Mouse (Mus musculus) neural tube, embryonic 15.5 days (tissue): ENCODE results near the gene Fam213b. TPM values are rescaled to one million over a fixed set of nuclear protein-coding genes. Genes with fewer than 3 reads are reported as not detected.

ENCODE experiments used
- ATAC-seq: fragments of 200-750 bp; cut with Nextera tagmentation; 2 replicates; pipeline ENCODE4 v1.8.0; 2017; ENCODE audit warnings: mild to moderate bottlenecking, moderate TSS enrichment, moderate library complexity; ENCODE audit not compliant: low FRiP score
- H3K27ac ChIP-seq: fragments of 300-500 bp; sonication (generic); replicated peaks from 2 replicates; pipeline ENCODE4 v1.5.1; 2015; ENCODE audit warnings: mild to moderate bottlenecking, inconsistent platforms
- H3K27me3 ChIP-seq: fragments of 300-500 bp; sonication (generic); replicated peaks from 2 replicates; pipeline ENCODE4 v1.6.1; 2015; ENCODE audit warnings: inconsistent platforms
- H3K36me3 ChIP-seq: fragments of 300-500 bp; sonication (generic); 2 replicates; pipeline ENCODE4 v1.6.1; 2015; ENCODE audit warnings: inconsistent platforms
- H3K4me1 ChIP-seq: fragments of 300-500 bp; sonication (generic); 2 replicates; pipeline ENCODE4 v1.6.1; 2015; ENCODE audit warnings: inconsistent platforms
- H3K4me2 ChIP-seq: fragments of 300-500 bp; sonication (generic); 2 replicates; pipeline ENCODE4 v1.6.1; 2015; ENCODE audit warnings: inconsistent platforms, mild to moderate bottlenecking, moderate library complexity
- H3K4me3 ChIP-seq: fragments of 300-500 bp; sonication (generic); replicated peaks from 2 replicates; pipeline ENCODE4 v1.5.1; 2015; ENCODE audit warnings: mild to moderate bottlenecking, inconsistent platforms
- H3K9ac ChIP-seq: fragments of 300-500 bp; sonication (generic); replicated peaks from 2 replicates; pipeline ENCODE4 v1.6.1; 2015; ENCODE audit warnings: mild to moderate bottlenecking, inconsistent platforms
- H3K9me3 ChIP-seq: fragments of 300-500 bp; sonication (generic); replicated peaks from 2 replicates; pipeline ENCODE4 v1.6.1; 2016; ENCODE audit warnings: inconsistent platforms
- WGBS: fragments of 180-500 bp; shearing (Covaris S2); methylation state at CpG from one replicate; pipeline ENCODE4 v1.1.7; 2015; ENCODE audit warnings: mixed read lengths; 5-methylcytosine and 5-hydroxymethylcytosine counted together
- polyA plus RNA-seq: library from polyadenylated mRNA; unstranded; fragments of >200 nt; fragmentation: Nextera tagmentation; extraction: Ambion mirVana; gene quantifications from 2 replicates; pipeline ENCODE4 v1.2.1, GENCODE M21; 2015

Fam213b gene
- polyA plus RNA-seq, 1 experiment from 2014 or later, result 68.2 TPM

DNA sequence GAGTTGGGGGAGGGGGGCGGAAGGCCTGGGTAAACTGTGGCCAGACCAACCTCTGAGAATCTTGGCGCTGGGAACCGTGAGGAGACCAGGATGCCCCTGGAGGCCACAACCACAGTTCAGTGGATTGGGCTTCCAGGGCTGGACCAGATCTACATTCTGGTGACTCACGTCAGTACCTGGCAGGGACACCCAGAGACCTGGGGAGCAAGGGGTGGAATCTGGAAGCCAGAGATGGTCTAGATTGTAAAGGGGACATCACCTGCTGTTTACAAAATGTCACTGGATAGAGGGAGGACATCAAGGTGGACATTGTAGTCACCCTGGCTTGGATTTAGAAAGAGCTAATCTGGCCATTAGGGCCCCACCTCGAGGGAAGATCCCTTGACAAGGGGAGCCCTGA is 3.4 kb downstream of the Fam213b start:
- Histone ChIP-seq H3K4me3 (no peak overlapping the region), H3K9me3 (no peaks in the 10 kb centered on the region), H3K27ac (no peak overlapping the region), H3K36me3 (no peaks in the 10 kb centered on the region), H3K9ac (no peak overlapping the region), H3K27me3 (no peaks in the 10 kb centered on the region), H3K4me2 (no peak overlapping the region), H3K4me1 (peaks cover 32% of the 10 kb centered on the region)
- 79% methylated on average over 5 of the region's 5 CpGs for WGBS
- ATAC-seq, result no peak

DNA sequence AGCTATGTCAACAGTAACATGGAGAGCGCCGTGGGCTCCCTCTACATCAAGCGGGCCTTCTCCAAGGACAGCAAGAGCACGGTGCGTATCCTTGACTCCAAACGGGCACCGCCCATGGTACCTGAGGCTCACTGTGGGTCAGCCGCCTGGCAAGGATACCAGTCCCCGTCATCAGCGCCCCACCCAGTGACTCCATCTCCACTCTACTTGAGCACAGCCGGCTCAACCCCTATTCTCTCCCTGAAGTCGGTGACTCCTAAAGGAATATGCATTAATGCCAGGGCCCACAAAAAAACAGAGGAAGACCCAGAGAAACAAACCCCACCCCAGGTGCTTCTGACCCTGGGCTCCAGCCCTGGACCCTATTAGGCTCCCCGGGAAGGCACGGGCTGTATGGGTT is 8.0 kb downstream of the Fam213b start:
- no peaks in the 10 kb centered on the region for H3K27me3 ChIP-seq
- H3K4me3 ChIP-seq, result no peak overlapping the region
- H3K36me3 ChIP-seq, result no peaks in the 10 kb centered on the region
- no peaks in the 10 kb centered on the region for H3K4me1 ChIP-seq
- ATAC-seq, result no peak
- no peak overlapping the region for H3K4me2 ChIP-seq
- no peak overlapping the region for H3K9ac ChIP-seq
- 91% methylated on average over 14 of the region's 14 CpGs for WGBS
- no peaks in the 10 kb centered on the region for H3K9me3 ChIP-seq
- H3K27ac ChIP-seq, result no peak overlapping the region

DNA sequence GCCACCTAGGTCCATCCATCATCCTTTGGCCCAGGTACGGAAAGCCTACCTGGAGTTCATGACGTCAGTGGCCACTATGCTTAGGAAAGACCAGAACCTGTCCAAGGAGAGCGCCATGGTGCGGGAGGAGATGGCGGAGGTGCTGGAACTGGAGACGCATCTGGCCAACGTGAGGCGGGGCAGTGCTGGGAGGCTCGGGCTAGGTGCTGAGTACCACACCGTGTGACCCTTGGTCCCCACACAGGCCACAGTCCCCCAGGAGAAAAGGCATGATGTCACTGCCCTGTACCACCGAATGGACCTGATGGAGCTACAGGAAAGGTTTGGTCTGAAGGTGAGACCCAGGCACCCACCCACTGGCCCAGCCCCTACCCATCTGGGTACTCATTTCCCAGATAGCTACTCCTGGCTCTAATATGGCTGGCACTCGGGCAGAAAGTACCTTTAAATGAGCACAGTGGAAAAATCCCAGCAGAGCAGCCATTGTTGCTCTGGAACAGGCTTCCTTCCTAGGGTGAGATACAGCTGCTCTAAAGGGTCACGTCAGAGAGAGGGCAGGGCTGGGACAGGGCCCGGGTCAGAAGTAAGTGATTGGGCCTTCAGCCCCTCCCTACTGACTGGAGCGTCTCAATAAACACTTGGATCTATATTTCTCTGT is 11.2 kb downstream of the Fam213b start:
- Histone ChIP-seq H3K27ac (no peak overlapping the region), H3K36me3 (no peaks in the 10 kb centered on the region), H3K9me3 (no peaks in the 10 kb centered on the region), H3K27me3 (no peaks in the 10 kb centered on the region), H3K9ac (no peak overlapping the region), H3K4me2 (no peak overlapping the region), H3K4me3 (no peak overlapping the region), H3K4me1 (no peaks in the 10 kb centered on the region)
- 87% methylated on average over 15 of the region's 15 CpGs for WGBS
- no peak for ATAC-seq

DNA sequence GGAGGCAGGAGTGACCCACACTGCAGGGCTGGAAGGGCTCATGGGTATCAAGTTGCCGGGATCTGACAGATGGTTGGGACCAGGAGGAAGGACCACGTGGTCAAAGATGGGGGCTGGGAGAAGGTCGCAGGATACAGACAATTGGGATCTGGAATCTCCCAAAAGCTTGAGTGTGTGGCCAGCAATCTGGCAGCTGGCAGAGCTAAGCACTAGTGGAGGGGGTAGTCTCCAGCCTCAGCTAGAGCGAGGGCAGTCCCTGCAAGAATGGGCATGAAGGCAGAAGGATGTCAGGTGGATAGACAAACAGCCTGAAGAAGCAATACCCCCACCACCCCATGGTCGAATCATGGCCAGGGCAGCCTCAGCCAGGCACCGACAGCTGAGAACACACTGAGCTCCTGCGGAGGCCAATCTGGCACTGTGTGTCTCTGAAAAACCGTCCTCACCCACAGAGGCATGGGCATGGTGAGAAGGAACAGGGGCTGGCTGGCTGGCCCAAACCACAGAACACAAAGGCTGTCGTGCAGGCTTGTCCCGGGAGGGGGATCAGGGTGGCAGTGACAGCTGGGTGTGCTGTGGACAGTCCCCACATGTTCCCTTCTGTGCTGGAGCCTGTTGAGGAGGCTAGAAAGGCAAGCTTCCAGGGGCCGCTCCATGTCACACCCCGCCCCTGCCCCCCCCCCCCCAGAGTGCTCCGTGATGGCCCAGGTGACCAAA is 11.9 kb downstream of the Fam213b start:
- no peaks in the 10 kb centered on the region for H3K9me3 ChIP-seq
- H3K9ac ChIP-seq, result no peak overlapping the region
- ATAC-seq, result no peak
- no peaks in the 10 kb centered on the region for H3K36me3 ChIP-seq
- no peak overlapping the region for H3K4me3 ChIP-seq
- no peak overlapping the region for H3K4me2 ChIP-seq
- H3K27me3 ChIP-seq, result no peaks in the 10 kb centered on the region
- 71% methylated on average over 13 of the region's 13 CpGs for WGBS
- H3K4me1 ChIP-seq, result no peaks in the 10 kb centered on the region
- no peak overlapping the region for H3K27ac ChIP-seq

DNA sequence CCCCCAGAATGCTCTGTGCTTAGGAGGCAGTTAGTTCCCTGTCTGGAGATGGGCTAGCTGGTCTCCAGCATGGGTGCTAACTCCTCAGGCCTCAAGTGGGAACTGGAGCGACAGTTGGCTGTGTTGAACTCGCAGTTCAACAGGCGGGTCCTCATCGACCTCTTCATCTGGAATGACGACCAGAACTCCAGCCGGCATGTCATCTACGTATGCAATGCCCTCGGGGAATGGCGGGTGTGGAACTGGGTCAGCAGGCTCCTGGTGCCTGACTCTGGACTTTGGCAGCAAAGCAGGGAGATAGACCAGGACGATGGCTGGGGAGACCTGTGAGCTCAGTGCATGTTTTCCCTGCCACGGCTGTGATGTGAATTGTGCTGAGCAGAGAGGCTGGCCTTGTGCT is 13.5 kb downstream of the Fam213b start:
- H3K27me3 ChIP-seq, result no peaks in the 10 kb centered on the region
- no peaks in the 10 kb centered on the region for H3K36me3 ChIP-seq
- WGBS, result 84% methylated on average over 11 of the region's 11 CpGs
- no peak overlapping the region for H3K9ac ChIP-seq
- no peak overlapping the region for H3K27ac ChIP-seq
- H3K9me3 ChIP-seq, result no peaks in the 10 kb centered on the region
- no peak for ATAC-seq
- H3K4me3 ChIP-seq, result no peak overlapping the region
- H3K4me2 ChIP-seq, result no peak overlapping the region
- no peaks in the 10 kb centered on the region for H3K4me1 ChIP-seq

DNA sequence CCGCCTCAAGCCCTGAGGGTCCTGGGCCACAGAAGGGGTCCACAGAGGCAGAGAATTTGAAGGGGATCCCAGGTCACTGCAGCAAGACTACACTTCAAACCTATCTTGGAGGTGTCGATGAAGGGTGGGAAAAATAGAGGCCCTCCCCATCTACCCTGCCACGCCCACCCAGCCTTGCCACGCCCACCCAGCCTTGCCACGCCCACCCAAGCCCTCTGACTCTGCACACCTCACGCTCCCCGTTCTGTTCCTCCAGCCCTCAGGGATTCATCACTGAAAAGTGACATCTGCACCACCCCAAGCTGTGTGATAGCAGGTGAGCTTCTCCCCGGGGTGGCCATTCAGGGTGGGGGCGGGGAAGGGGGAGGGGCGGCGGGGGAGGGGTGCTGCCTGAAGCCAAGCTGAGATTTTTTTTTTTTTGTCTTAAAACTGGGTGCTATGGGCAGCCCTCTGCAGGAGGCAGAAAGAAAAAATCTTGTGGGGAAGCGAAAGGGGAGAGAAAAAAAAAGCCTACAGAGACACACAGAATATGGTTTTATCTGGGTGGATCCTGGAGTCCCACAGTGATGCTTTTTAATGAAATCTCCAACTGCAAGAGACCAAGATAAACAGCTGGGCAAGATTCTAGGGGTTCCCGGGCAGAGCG is 16.8 kb downstream of the Fam213b start:
- no peaks in the 10 kb centered on the region for H3K36me3 ChIP-seq
- no peak overlapping the region for H3K9ac ChIP-seq
- no peak overlapping the region for H3K27ac ChIP-seq
- ATAC-seq, result no peak
- H3K4me2 ChIP-seq, result no peak overlapping the region
- H3K4me1 ChIP-seq, result peaks cover 7% of the 10 kb centered on the region
- H3K27me3 ChIP-seq, result no peaks in the 10 kb centered on the region
- H3K9me3 ChIP-seq, result no peaks in the 10 kb centered on the region
- WGBS, result 25% methylated on average over 14 of the region's 14 CpGs
- H3K4me3 ChIP-seq, result no peak overlapping the region

DNA sequence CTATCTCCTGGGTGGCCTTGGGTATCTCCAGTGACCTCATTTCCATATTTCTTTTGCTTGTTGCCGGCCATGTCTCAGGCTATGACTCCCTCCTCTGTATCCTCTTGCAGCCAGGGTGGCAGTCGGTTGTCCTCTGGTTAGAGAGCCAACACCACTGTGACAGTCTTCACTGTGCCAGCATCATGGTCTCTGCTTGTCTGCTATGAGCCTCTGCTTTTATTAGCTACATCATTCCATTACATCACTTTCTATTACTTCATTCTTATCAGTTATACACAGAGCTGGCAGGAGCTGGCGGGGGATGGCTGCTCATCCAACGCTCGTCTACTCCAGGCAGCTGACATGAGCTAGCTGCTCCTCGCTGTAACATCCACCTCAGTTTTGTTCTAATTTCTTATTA is 18.2 kb downstream of the Fam213b start:
- H3K27me3 ChIP-seq, result 0 out of 2 replicates have a peak, but pooled peaks cover 2% of the 10 kb centered on the region
- peaks cover 7% of the 10 kb centered on the region for H3K4me1 ChIP-seq
- no peaks in the 10 kb centered on the region for H3K36me3 ChIP-seq
- H3K9ac ChIP-seq, result no peak overlapping the region
- no peak overlapping the region for H3K4me3 ChIP-seq
- ATAC-seq, result no peak
- H3K27ac ChIP-seq, result no peak overlapping the region
- no peaks in the 10 kb centered on the region for H3K9me3 ChIP-seq
- 85% methylated on average over 6 of the region's 6 CpGs for WGBS
- no peak overlapping the region for H3K4me2 ChIP-seq

DNA sequence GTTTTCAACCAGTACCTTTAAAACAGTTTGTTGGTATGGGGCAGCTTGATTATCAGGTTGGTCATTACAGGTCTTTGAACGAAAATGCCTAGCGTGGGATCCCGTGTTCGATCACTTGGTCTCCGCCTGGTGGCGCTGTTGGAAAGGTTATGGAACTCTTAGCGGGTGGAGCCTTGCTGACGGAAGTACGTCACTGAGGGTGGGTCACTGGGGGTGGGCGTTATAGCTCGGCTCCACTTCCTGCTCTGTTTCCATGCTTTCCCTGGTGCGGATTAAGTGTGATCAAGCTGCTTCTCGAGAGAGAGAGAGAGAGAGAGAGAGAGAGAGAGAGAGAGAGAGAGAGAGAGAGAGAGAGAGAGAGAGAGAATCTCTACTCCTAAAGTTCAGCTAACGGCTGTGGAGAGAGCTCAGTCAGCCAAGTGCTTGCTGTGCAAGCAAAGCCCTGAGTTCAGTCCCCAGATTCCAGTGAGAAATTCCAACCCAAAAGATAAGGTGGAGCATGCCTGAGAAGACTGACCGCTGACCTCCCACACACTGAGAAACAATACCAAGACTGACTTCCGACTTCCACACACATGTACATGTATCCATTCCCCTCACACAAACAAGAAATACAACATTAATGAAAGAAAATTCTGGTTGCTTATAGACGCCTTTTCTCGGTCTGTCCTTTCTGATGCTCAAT is 20.9 kb downstream of the Fam213b start:
- peak overlapping the region; percentile 82 for H3K27ac ChIP-seq
- H3K4me3 ChIP-seq, result peak overlapping the region; percentile 36
- WGBS, result 11% methylated on average over 18 of the region's 18 CpGs
- peak; percentile 97 for ATAC-seq
- peaks cover 3% of the 10 kb centered on the region for H3K27me3 ChIP-seq
- peak overlapping the region; percentile 51 for H3K9ac ChIP-seq
- H3K9me3 ChIP-seq, result no peaks in the 10 kb centered on the region
- peak overlapping the region; percentile 64 for H3K4me2 ChIP-seq
- peaks cover 7% of the 10 kb centered on the region for H3K4me1 ChIP-seq
- H3K36me3 ChIP-seq, result no peaks in the 10 kb centered on the region

DNA sequence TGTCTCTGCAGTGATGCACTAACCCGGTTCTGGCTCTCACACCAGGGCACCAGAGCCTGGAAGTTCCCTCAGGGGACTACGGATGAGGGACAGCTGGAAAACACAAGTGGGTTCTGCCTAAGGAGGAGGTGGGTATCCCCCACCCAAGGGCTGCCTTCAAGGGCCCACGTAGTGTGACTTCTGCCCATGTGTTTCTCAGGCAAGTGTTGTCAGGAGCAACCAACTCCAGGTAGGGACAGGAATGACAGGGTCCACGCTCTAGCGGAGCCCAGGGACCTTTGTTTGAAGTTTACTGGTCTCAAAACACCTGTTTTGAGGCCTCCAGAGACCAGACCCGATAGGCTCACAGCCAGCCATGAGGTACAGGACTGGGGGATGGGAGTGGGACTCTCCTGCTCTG is 25.7 kb downstream of the Fam213b start:
- H3K27me3 ChIP-seq, result peaks cover 8% of the 10 kb centered on the region
- WGBS, result 79% methylated on average over 6 of the region's 6 CpGs
- ATAC-seq, result no peak
- no peaks in the 10 kb centered on the region for H3K36me3 ChIP-seq
- no peak overlapping the region for H3K4me3 ChIP-seq
- no peak overlapping the region for H3K27ac ChIP-seq
- H3K9ac ChIP-seq, result no peak overlapping the region
- H3K9me3 ChIP-seq, result no peaks in the 10 kb centered on the region
- H3K4me1 ChIP-seq, result peaks cover 6% of the 10 kb centered on the region
- no peak overlapping the region for H3K4me2 ChIP-seq

DNA sequence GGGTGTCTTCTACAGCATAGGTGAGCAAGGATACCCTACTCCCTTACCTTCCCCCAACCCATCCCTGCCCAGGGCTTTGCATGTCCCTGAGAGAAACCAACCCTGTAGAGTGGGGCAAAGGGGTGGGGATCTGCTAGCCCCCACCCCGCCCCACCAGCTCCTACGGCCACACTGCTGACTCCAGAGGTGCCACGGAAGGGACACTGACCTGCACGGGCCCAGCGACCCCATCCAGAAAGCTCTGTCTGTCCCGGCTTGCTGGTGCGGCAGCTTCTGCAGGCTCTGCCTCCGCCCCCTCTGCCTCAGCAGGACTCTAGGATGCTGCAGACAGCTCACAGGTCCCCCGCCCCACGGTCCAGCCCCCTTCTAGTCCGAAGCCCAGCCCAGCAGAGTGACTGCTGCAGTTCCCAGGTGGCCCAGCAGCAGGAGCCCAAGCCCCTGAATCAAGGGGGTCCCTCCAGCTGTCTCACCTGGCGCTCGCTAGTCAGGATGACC is 27.1 kb downstream of the Fam213b start:
- peaks cover 5% of the 10 kb centered on the region; the same call in 1 of the 2 replicates for H3K4me1 ChIP-seq
- peak overlapping the region; percentile 31 for H3K4me3 ChIP-seq
- peaks cover 8% of the 10 kb centered on the region for H3K27me3 ChIP-seq
- H3K4me2 ChIP-seq, result peak overlapping the region; percentile 40
- H3K9me3 ChIP-seq, result no peaks in the 10 kb centered on the region
- H3K9ac ChIP-seq, result peak overlapping the region; percentile 12; the same call in 1 of the 2 replicates
- WGBS, result 3% methylated on average over 13 of the region's 13 CpGs
- H3K36me3 ChIP-seq, result no peaks in the 10 kb centered on the region
- no peak overlapping the region for H3K27ac ChIP-seq
- ATAC-seq, result peak; percentile 76

DNA sequence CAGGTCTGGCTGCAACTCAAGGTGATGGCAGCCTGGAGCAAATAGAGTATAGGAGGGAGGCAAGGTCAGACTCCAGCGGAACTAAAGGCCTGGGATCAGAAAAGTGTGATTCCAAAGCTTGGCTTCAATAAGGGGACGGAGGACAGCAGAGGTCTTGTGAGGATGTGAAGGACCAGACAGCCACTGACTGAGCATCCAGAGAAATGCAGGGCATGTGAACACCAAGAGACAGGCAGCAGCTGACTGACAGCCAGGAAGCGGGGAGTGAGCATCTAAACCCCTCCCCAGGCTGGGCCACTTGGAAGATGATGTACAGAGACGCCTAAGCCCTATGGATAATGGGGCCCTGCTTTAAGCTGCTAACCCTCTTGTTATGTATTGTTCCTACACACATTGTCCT is 28.2 kb downstream of the Fam213b start:
- peaks cover 6% of the 10 kb centered on the region for H3K27me3 ChIP-seq
- H3K9ac ChIP-seq, result no peak overlapping the region
- no peaks in the 10 kb centered on the region for H3K36me3 ChIP-seq
- ATAC-seq, result no peak
- H3K4me2 ChIP-seq, result peak overlapping the region; percentile 40
- 91% methylated on average over 4 of the region's 4 CpGs for WGBS
- peaks cover 5% of the 10 kb centered on the region; the same call in 1 of the 2 replicates for H3K4me1 ChIP-seq
- H3K9me3 ChIP-seq, result no peaks in the 10 kb centered on the region
- no peak overlapping the region for H3K4me3 ChIP-seq
- H3K27ac ChIP-seq, result no peak overlapping the region
